Mouse (Mus musculus) thymus, adult 2 months (tissue): Measurements from ENCODE around the gene Fam166a. TPM values are rescaled to one million over a fixed set of nuclear protein-coding genes. Genes with fewer than 3 reads are reported as not detected.

Source experiments
- DNase-seq: peaks from one replicate; pipeline ENCODE4 v3.0.0; 2021
- H3K27ac ChIP-seq: fragments of 200-500 bp; 2 replicates; pipeline ENCODE4 v1.5.1; 2012; ENCODE audit warnings: low read length, control low read depth; ENCODE audit not compliant: control insufficient read depth, insufficient read depth
- H3K27me3 ChIP-seq: fragments of 200-500 bp; 2 replicates; pipeline ENCODE4 v1.6.1; 2012; ENCODE audit warnings: mild to moderate bottlenecking, low read length, moderate library complexity, mixed read lengths; ENCODE audit not compliant: control insufficient read depth, insufficient read depth
- H3K36me3 ChIP-seq: fragments of 200-500 bp; 2 replicates; pipeline ENCODE4 v1.6.1; 2012; ENCODE audit warnings: mild to moderate bottlenecking, low read length, moderate library complexity; ENCODE audit not compliant: control insufficient read depth, insufficient read depth
- H3K4me1 ChIP-seq: fragments of 200-500 bp; replicated peaks from 2 replicates; pipeline ENCODE4 v1.6.1; 2012; ENCODE audit warnings: low read length; ENCODE audit not compliant: control insufficient read depth, insufficient read depth
- H3K4me3 ChIP-seq: fragments of 200-500 bp; 2 replicates; pipeline ENCODE4 v1.5.1; 2012; ENCODE audit warnings: mild to moderate bottlenecking, low read length, control low read depth, moderate library complexity; ENCODE audit not compliant: control insufficient read depth, insufficient read depth
- CTCF ChIP-seq: fragments of 200-500 bp; IDR thresholded peaks from 2 replicates; pipeline ENCODE4 v1.5.1; 2012; ENCODE audit warnings: mild to moderate bottlenecking, control low read depth, low read length, moderate library complexity, borderline replicate concordance; ENCODE audit not compliant: control insufficient read depth, poor library complexity, insufficient read depth; ENCODE audit errors: extremely low read depth
- POLR2A ChIP-seq: fragments of 200-500 bp; IDR thresholded peaks from 2 replicates; pipeline ENCODE4 v1.6.1; 2012; ENCODE audit warnings: mild to moderate bottlenecking, low read length, control low read depth, moderate library complexity; ENCODE audit not compliant: control insufficient read depth, poor library complexity, insufficient read depth; ENCODE audit errors: extremely low read depth
- WGBS: fragments of 180-500 bp; shearing (Covaris S2); methylation state at CpG from one replicate; pipeline ENCODE4 v1.1.7; 2018; 5-methylcytosine and 5-hydroxymethylcytosine counted together
- polyA plus RNA-seq: library from polyadenylated mRNA; depleted of rRNA; stranded (reverse); fragments of >200 nt; gene quantifications from 2 replicates; pipeline ENCODE4 v1.2.3, GENCODE M21; 2012

The Fam166a gene
- polyA plus RNA-seq, 1 experiment, result 0.12 TPM

GRCm38 (mm10) chr2:25240310-25240709 is 21.8 kb downstream of the Fam166a start:
- no peak for TF ChIP-seq POLR2A
- TF ChIP-seq CTCF, result no peak
- no peak overlapping the region for H3K4me3 ChIP-seq
- no peak for DNase-seq
- H3K27me3 ChIP-seq, result peaks cover 12% of the 10 kb centered on the region
- no peak overlapping the region for H3K27ac ChIP-seq
- no peaks in the 10 kb centered on the region for H3K36me3 ChIP-seq
- WGBS, result 73% methylated on average over 8 of the region's 8 CpGs
- peaks cover 20% of the 10 kb centered on the region for H3K4me1 ChIP-seq

GRCm38 (mm10) chr2:25240723-25241437 is 22.3 kb downstream of the Fam166a start:
- no peaks in the 10 kb centered on the region for H3K36me3 ChIP-seq
- H3K27me3 ChIP-seq, result peaks cover 12% of the 10 kb centered on the region
- no peak overlapping the region for H3K27ac ChIP-seq
- peak overlapping the region; percentile 52 for H3K4me3 ChIP-seq
- TF ChIP-seq POLR2A, result 0 out of 2 replicates have a peak, but pooled peaks have one; percentile 18
- no peak for TF ChIP-seq CTCF
- WGBS, result 3% methylated on average over 29 of the region's 29 CpGs
- H3K4me1 ChIP-seq, result peaks cover 20% of the 10 kb centered on the region
- DNase-seq, result peak; percentile 42

- Histone ChIP-seq H3K27ac (no peak overlapping the region), H3K36me3 (no peaks in the 10 kb centered on the region), H3K4me3 (no peak overlapping the region), H3K27me3 (peaks cover 12% of the 10 kb centered on the region), H3K4me1 (peaks cover 20% of the 10 kb centered on the region)
- WGBS, result 34% methylated on average over 6 of the region's 6 CpGs
- no peak for DNase-seq
- TF ChIP-seq POLR2A (no peak), CTCF (no peak)
Measured at GRCm38 (mm10) chr2:25241438-25241775, 22.9 kb downstream of the Fam166a start.

GRCm38 (mm10) chr2:25242101-25242506 is 23.6 kb downstream of the Fam166a start, which contains the start of the genes Rnf208 and Cysrt1:
Gene Rnf208 (plus strand): TSS chr2:25242255.
Gene Cysrt1 (minus strand): TSS chr2:25242452.
- TF ChIP-seq CTCF (no peak), POLR2A (no peak)
- H3K4me3 ChIP-seq, result peak within 1 kb of the TSS; percentile 42
- peaks cover 20% of the 10 kb centered on the region for H3K4me1 ChIP-seq
- peaks cover 12% of the 10 kb centered on the region for H3K27me3 ChIP-seq
- no peaks in the 10 kb centered on the region for H3K36me3 ChIP-seq
- DNase-seq, result no peak
- under 1% methylated on average over 59 of the region's 59 CpGs for WGBS
- H3K27ac ChIP-seq, result no peak within 1 kb of the TSS

GRCm38 (mm10) chr2:25243342-25243741 is 24.8 kb downstream of the Fam166a start:
- H3K27ac ChIP-seq, result no peak overlapping the region
- WGBS, result 87% methylated on average over 8 of the region's 8 CpGs
- H3K27me3 ChIP-seq, result peaks cover 12% of the 10 kb centered on the region
- TF ChIP-seq CTCF (no peak), POLR2A (no peak)
- DNase-seq, result no peak
- H3K4me1 ChIP-seq, result peaks cover 20% of the 10 kb centered on the region
- H3K36me3 ChIP-seq, result no peaks in the 10 kb centered on the region
- H3K4me3 ChIP-seq, result no peak overlapping the region

GRCm38 (mm10) chr2:25244144-25244543 is 25.6 kb downstream of the Fam166a start:
- no peak for TF ChIP-seq POLR2A
- TF ChIP-seq CTCF, result no peak
- WGBS, result 93% methylated on average over 4 of the region's 4 CpGs
- peaks cover 12% of the 10 kb centered on the region for H3K27me3 ChIP-seq
- no peak for DNase-seq
- peaks cover 6% of the 10 kb centered on the region for H3K36me3 ChIP-seq
- H3K4me1 ChIP-seq, result peaks cover 20% of the 10 kb centered on the region
- H3K4me3 ChIP-seq, result no peak overlapping the region
- no peak overlapping the region for H3K27ac ChIP-seq
